Mouse (Mus musculus) kidney, postnatal 10 days (tissue): ENCODE measurements around the gene Car1.
"Not testable (repeated sequence)": the region's sequence is repeated elsewhere in the genome, so short reads cannot be mapped to it uniquely, and the experiment has no call there.

Experiments used
- DNase-seq: peaks from one replicate; pipeline ENCODE4 v3.0.0; 2021; ENCODE audit warnings: mixed read lengths

Gene Car1

GRCm38 (mm10) chr3:14808211-14808610 is at the start of gene Car1:
Gene Car1 (minus strand): TSS chr3:14808368.
- DNase-seq, result no peak

- DNase-seq, result no peak
Observed at GRCm38 (mm10) chr3:14857874-14858273, 49.7 kb upstream of the Car1 start.

- DNase-seq, result no peak
Observed at GRCm38 (mm10) chr3:14854446-14854845, 46.3 kb upstream of the Car1 start.

GRCm38 (mm10) chr3:14853966-14854365 is 45.8 kb upstream of the Car1 start:
- no peak for DNase-seq

GRCm38 (mm10) chr3:14848587-14849254 is 40.6 kb upstream of the Car1 start:
- no peak for DNase-seq

GRCm38 (mm10) chr3:14839466-14840118 is 31.4 kb upstream of the Car1 start:
- DNase-seq, result no peak

- DNase-seq, result no peak
Observed at GRCm38 (mm10) chr3:14838936-14839335, 30.8 kb upstream of the Car1 start.

GRCm38 (mm10) chr3:14832766-14833165 is 24.6 kb upstream of the Car1 start:
- peak; percentile 52 for DNase-seq

- DNase-seq, result no peak
Observed at GRCm38 (mm10) chr3:14831219-14831835, 23.2 kb upstream of the Car1 start.

GRCm38 (mm10) chr3:14828896-14829295 is 20.7 kb upstream of the Car1 start:
- DNase-seq, result no peak

- no peak for DNase-seq
Observed at GRCm38 (mm10) chr3:14819844-14820504, 11.8 kb upstream of the Car1 start.

GRCm38 (mm10) chr3:14815396-14815795 is 7.2 kb upstream of the Car1 start:
- DNase-seq, result not testable (repeated sequence)

- DNase-seq, result no peak
Observed at GRCm38 (mm10) chr3:14806702-14807101, 1.5 kb downstream of the Car1 start.

- no peak for DNase-seq
Observed at GRCm38 (mm10) chr3:14805962-14806361, 2.2 kb downstream of the Car1 start.

GRCm38 (mm10) chr3:14804906-14805305 is 3.3 kb downstream of the Car1 start:
- DNase-seq, result no peak

GRCm38 (mm10) chr3:14797069-14797468 is 11.1 kb downstream of the Car1 start:
- no peak for DNase-seq

GRCm38 (mm10) chr3:14795292-14796020 is 12.7 kb downstream of the Car1 start:
- no peak for DNase-seq

GRCm38 (mm10) chr3:14792032-14792431 is 16.1 kb downstream of the Car1 start:
- DNase-seq, result no peak

GRCm38 (mm10) chr3:14787607-14788006 is 20.6 kb downstream of the Car1 start:
- peak; percentile 5 for DNase-seq

GRCm38 (mm10) chr3:14787136-14787535 is 21.0 kb downstream of the Car1 start:
- peak; percentile 86 for DNase-seq

- peak; percentile 10 for DNase-seq
Observed at GRCm38 (mm10) chr3:14786551-14787079, 21.6 kb downstream of the Car1 start.

GRCm38 (mm10) chr3:14785353-14785752 is 22.8 kb downstream of the Car1 start:
- no peak for DNase-seq

GRCm38 (mm10) chr3:14783198-14783597 is 25.0 kb downstream of the Car1 start:
- not testable (repeated sequence) for DNase-seq
